Mouse (Mus musculus): Measurements from ENCODE around the gene Ypel3. TPM values are rescaled to one million over a fixed set of nuclear protein-coding genes. Genes with fewer than 3 reads are reported as not detected.
A peak's percentile ranks its signal among the peaks of the same experiment; 100 is the strongest.

The Ypel3 gene
- polyA plus RNA-seq, 1 experiment from 2014 or later, result 160 TPM

- Histone ChIP-seq H3K4me1 (peaks cover 20% of the 10 kb centered on the region), H3K4me2 (replicated peaks) (no peak overlapping the region), H3K9me3 (no peaks in the 10 kb centered on the region), H3K4me3 (no peak overlapping the region), H3K9ac (no peak overlapping the region), H3K27me3 (replicated peaks) (no peaks in the 10 kb centered on the region), H3K36me3 (peaks cover 58% of the 10 kb centered on the region), H3K27ac (no peak overlapping the region)
- 84% methylated on average over 7 of the region's 7 CpGs for WGBS
- no peak for ATAC-seq (ENCODE audit: low FRiP score, low read depth)
Measured at GRCm38 (mm10) chr7:126784469-126784868, 7.7 kb downstream of the Ypel3 start.

- no peak overlapping the region for H3K4me3 ChIP-seq
- WGBS, result 79% methylated on average over 4 of the region's 4 CpGs
- no peak overlapping the region for H3K4me2 ChIP-seq (replicated peaks)
- no peaks in the 10 kb centered on the region for H3K9me3 ChIP-seq
- no peaks in the 10 kb centered on the region for H3K27me3 ChIP-seq (replicated peaks)
- peaks cover 64% of the 10 kb centered on the region for H3K36me3 ChIP-seq
- no peak for ATAC-seq (ENCODE audit: low FRiP score, low read depth)
- no peak overlapping the region for H3K27ac ChIP-seq
- no peak overlapping the region for H3K9ac ChIP-seq
- H3K4me1 ChIP-seq, result peaks cover 15% of the 10 kb centered on the region
Measured at GRCm38 (mm10) chr7:126785056-126785455, 8.3 kb downstream of the Ypel3 start.

GRCm38 (mm10) chr7:126786142-126786541, 9.4 kb downstream of the Ypel3 start:
- Histone ChIP-seq H3K4me1 (peaks cover 18% of the 10 kb centered on the region), H3K36me3 (peaks cover 66% of the 10 kb centered on the region), H3K27ac (no peak overlapping the region), H3K9me3 (no peaks in the 10 kb centered on the region), H3K4me3 (no peak overlapping the region), H3K4me2 (replicated peaks) (no peak overlapping the region), H3K27me3 (replicated peaks) (no peaks in the 10 kb centered on the region), H3K9ac (no peak overlapping the region)
- ATAC-seq (ENCODE audit: low FRiP score, low read depth), result no peak
- WGBS, result 92% methylated on average over 14 of the region's 14 CpGs

DNA sequence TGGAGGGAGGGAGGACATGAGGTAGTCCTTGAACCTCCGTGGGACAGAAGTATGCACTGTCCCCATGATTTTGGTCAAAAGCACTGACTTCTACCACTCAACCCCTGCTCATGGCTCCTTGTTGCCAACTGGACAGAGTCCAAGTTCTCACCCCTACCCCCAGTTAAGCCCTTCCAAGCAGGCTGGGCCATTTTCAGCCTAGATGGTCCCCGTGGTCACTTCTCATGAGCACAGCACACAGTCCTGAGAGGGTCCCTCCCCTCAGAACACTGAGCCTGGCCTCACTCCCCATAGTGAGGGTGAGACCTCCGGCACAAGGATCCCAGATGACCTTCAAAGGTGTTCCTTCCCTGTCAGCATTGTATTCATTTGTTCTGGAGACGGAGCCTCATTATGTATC, 12.4 kb downstream of the Ypel3 start:
- H3K4me3 ChIP-seq, result no peak overlapping the region
- WGBS, result 95% methylated on average over 4 of the region's 4 CpGs
- peaks cover 60% of the 10 kb centered on the region for H3K36me3 ChIP-seq

GRCm38 (mm10) chr7:126791851-126792720, 15.3 kb downstream of the Ypel3 start, which contains the start of gene Ppp4c:
Gene Ppp4c (minus strand): TSS chr7:126792496.
- no peaks in the 10 kb centered on the region for H3K27me3 ChIP-seq (replicated peaks)
- under 1% methylated on average over 82 of the region's 83 CpGs for WGBS
- peak within 1 kb of the TSS; percentile 93 for H3K9ac ChIP-seq
- ATAC-seq (ENCODE audit: low FRiP score, low read depth), result peak; percentile 93
- H3K4me3 ChIP-seq, result peak within 1 kb of the TSS; percentile 97
- peaks cover 56% of the 10 kb centered on the region for H3K36me3 ChIP-seq
- peak within 1 kb of the TSS; percentile 81 for H3K4me2 ChIP-seq (replicated peaks)
- H3K27ac ChIP-seq, result peak within 1 kb of the TSS; percentile 69
- no peaks in the 10 kb centered on the region for H3K9me3 ChIP-seq
- peaks cover 38% of the 10 kb centered on the region for H3K4me1 ChIP-seq

More for the DNA sequence above, 12.4 kb downstream of the Ypel3 start:
- Histone ChIP-seq H3K27me3 (replicated peaks) (no peaks in the 10 kb centered on the region), H3K9me3 (no peaks in the 10 kb centered on the region), H3K4me1 (peaks cover 22% of the 10 kb centered on the region), H3K9ac (no peak overlapping the region), H3K27ac (no peak overlapping the region), H3K4me2 (replicated peaks) (no peak overlapping the region)
- no peak for ATAC-seq (ENCODE audit: low FRiP score, low read depth)

GRCm38 (mm10) chr7:126792721-126793443, 16.1 kb downstream of the Ypel3 start:
- 32% methylated on average over 11 of the region's 11 CpGs for WGBS
- Histone ChIP-seq H3K36me3 (peaks cover 52% of the 10 kb centered on the region), H3K9ac (peak overlapping the region; percentile 93), H3K4me2 (replicated peaks) (peak overlapping the region; percentile 81), H3K4me3 (peak overlapping the region; percentile 97), H3K9me3 (no peaks in the 10 kb centered on the region), H3K27ac (0 out of 2 replicates have a peak overlapping the region, but pooled peaks have one; percentile 69), H3K27me3 (replicated peaks) (no peaks in the 10 kb centered on the region), H3K4me1 (peaks cover 46% of the 10 kb centered on the region)
- peak; percentile 51 for ATAC-seq (ENCODE audit: low FRiP score, low read depth)

GRCm38 (mm10) chr7:126793456-126794270, 16.9 kb downstream of the Ypel3 start:
- ATAC-seq (ENCODE audit: low FRiP score, low read depth), result no peak
- H3K36me3 ChIP-seq, result peaks cover 45% of the 10 kb centered on the region
- WGBS, result 75% methylated on average over 4 of the region's 4 CpGs
- H3K9ac ChIP-seq, result no peak overlapping the region
- H3K4me3 ChIP-seq, result no peak overlapping the region
- 0 out of 2 replicates have a peak overlapping the region, but pooled peaks have one; percentile 81 for H3K4me2 ChIP-seq (replicated peaks)
- no peaks in the 10 kb centered on the region for H3K27me3 ChIP-seq (replicated peaks)
- peaks cover 53% of the 10 kb centered on the region for H3K4me1 ChIP-seq
- H3K27ac ChIP-seq, result no peak overlapping the region
- H3K9me3 ChIP-seq, result no peaks in the 10 kb centered on the region

DNA sequence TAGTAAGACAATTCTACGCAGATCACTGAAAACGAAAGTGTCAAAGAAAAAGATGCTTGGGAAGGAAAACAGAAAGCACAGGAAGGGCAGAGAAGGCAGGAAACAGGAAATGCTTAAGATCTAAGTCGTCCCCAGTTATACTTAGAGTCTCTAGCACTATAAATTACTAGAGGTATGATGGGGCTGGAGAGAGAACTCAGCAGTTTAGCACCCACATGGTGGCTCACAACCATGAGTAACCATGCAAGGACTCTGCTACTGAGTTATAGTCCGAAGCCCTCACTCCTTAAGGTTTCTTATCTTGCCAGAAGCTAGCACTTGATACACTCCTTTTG, 17.5 kb downstream of the Ypel3 start:
- Histone ChIP-seq H3K4me3 (no peak overlapping the region), H3K36me3 (peaks cover 39% of the 10 kb centered on the region), H3K4me2 (replicated peaks) (no peak overlapping the region), H3K27me3 (replicated peaks) (no peaks in the 10 kb centered on the region), H3K9ac (no peak overlapping the region), H3K27ac (no peak overlapping the region), H3K4me1 (peaks cover 53% of the 10 kb centered on the region), H3K9me3 (no peaks in the 10 kb centered on the region)
- ATAC-seq (ENCODE audit: low FRiP score, low read depth), result no peak
- 79% methylated on average over 4 of the region's 4 CpGs for WGBS

DNA sequence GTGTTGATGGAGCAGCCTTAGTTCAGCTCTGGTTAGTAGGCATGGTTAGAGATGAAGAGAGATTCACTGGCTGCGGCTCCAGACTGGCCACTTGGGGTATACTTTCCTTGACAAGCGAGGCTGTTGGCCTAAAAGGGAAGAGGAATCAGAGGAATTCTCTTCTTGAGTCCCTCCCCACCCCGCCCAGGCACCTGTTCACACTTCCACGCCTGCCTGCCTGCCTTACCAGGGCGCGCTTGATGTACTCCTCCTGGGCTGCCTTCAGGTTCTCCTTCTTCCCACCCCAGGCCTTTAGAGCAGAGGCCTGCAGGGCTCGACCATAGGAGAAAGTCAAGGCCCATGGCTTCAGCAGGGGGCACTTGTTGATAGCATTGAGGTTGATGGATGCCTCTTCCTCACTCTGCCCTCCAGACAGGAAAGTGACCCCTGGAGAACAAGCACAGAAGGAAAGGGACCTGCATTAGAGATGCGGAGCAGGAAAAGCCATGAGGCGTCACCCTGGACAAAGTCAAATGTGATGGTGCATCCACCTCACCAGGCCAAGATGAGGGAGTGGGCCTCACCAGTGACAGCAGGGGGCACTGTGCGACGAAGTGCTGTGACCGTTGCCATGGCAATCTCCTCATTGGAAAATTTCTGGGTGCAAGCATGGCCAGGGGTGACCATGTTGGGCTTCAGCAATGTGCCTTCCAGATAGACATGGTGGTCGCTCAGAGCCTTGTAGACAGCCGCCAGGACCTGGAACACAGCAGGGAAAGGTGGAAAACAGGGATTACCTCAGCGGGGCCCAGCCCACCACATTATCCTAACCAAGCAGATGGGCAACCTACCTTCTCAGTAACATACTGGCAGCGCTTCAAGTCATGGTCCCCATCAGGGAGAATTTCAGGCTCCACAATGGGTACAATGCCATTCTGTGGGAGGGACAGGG, 18.9 kb downstream of the Ypel3 start:
- H3K9ac ChIP-seq, result no peak overlapping the region
- H3K36me3 ChIP-seq, result peaks cover 29% of the 10 kb centered on the region
- no peak overlapping the region for H3K4me3 ChIP-seq
- H3K4me2 ChIP-seq (replicated peaks), result no peak overlapping the region
- H3K9me3 ChIP-seq, result no peaks in the 10 kb centered on the region
- 78% methylated on average over 16 of the region's 16 CpGs for WGBS
- no peaks in the 10 kb centered on the region for H3K27me3 ChIP-seq (replicated peaks)
- H3K4me1 ChIP-seq, result peaks cover 57% of the 10 kb centered on the region
- ATAC-seq (ENCODE audit: low FRiP score, low read depth), result no peak
- no peak overlapping the region for H3K27ac ChIP-seq

GRCm38 (mm10) chr7:126796350-126796932, 19.7 kb downstream of the Ypel3 start:
- Histone ChIP-seq H3K9me3 (no peaks in the 10 kb centered on the region), H3K27me3 (replicated peaks) (no peaks in the 10 kb centered on the region), H3K4me2 (replicated peaks) (peak overlapping the region; percentile 14; the same call in 1 of the 2 replicates), H3K27ac (no peak overlapping the region), H3K4me3 (no peak overlapping the region), H3K36me3 (peaks cover 29% of the 10 kb centered on the region), H3K9ac (no peak overlapping the region), H3K4me1 (peaks cover 49% of the 10 kb centered on the region)
- ATAC-seq (ENCODE audit: low FRiP score, low read depth), result no peak
- WGBS, result 77% methylated on average over 8 of the region's 8 CpGs
